Mouse (Mus musculus): ENCODE data around the gene Aloxe3. TPM values are rescaled to one million over a fixed set of nuclear protein-coding genes. Genes with fewer than 3 reads are reported as not detected.

The Aloxe3 gene
- polyA plus RNA-seq, 1 experiment from 2014 or later: 0.41 TPM

DNA sequence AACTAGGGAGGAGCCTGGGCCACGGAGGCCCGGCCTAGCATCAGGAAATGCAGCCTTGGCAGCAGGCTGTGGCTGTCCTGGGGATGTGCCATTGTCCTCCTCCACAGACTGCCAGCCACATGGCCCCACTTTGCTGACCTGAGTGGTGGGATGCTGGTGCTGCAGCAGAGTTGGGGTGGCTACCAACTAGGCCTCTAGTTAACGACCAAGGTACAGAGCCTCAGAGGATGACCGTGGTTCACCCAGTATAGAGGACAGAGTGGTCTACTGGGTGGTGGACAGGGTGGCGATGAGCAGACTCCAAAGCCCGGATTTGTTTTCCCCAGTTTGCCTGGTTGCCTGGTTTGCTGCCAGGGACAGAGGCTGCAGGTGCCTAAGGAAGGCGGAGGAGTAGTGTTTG lies 49.0 kb downstream of the Aloxe3 start:
- no peak overlapping the region for H3K4me3 ChIP-seq
- ATAC-seq (ENCODE audit: low FRiP score): no peak
- H3K9ac ChIP-seq: no peak overlapping the region
- no peaks in the 10 kb centered on the region for H3K27me3 ChIP-seq
- H3K4me1 ChIP-seq: no peaks in the 10 kb centered on the region
- H3K9me3 ChIP-seq (replicated peaks): no peaks in the 10 kb centered on the region
- no peak overlapping the region for H3K4me2 ChIP-seq (replicated peaks)
- no peak overlapping the region for H3K27ac ChIP-seq
- 85% methylated on average over 7 of the region's 7 CpGs for WGBS
- H3K36me3 ChIP-seq: no peaks in the 10 kb centered on the region

DNA sequence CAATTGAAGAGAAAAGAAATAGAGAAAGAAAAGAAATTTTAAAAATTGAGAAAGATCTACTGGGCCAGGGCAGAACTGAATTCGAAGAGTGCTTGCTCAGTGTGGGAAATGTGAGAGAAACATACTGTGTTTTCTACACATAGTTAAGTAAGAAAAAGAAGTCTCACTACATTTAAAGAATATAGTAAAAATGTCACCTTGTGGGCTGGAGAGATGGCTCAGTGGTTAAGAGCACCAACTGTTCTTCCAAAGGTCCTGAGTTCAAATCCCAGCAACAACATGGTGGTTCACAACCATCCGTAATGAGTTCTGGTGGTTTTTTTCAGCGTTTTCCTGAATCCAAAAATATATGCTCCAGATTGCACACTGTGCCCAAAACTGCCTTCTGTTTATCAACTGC lies 52.8 kb downstream of the Aloxe3 start:
- no peak overlapping the region for H3K4me3 ChIP-seq
- no peak overlapping the region for H3K4me2 ChIP-seq (replicated peaks)
- H3K36me3 ChIP-seq: no peaks in the 10 kb centered on the region
- no peaks in the 10 kb centered on the region for H3K27me3 ChIP-seq
- no peaks in the 10 kb centered on the region for H3K4me1 ChIP-seq
- no peak overlapping the region for H3K27ac ChIP-seq
- H3K9me3 ChIP-seq (replicated peaks): no peaks in the 10 kb centered on the region
- WGBS: 80% methylated on average over 3 of the region's 3 CpGs
- ATAC-seq (ENCODE audit: low FRiP score): no peak
- H3K9ac ChIP-seq: no peak overlapping the region

GRCm38 (mm10) chr11:69179512-69179911 lies 53.8 kb downstream of the Aloxe3 start:
- Histone ChIP-seq H3K9ac (no peak overlapping the region), H3K27ac (no peak overlapping the region), H3K27me3 (no peaks in the 10 kb centered on the region), H3K9me3 (replicated peaks) (no peaks in the 10 kb centered on the region), H3K36me3 (no peaks in the 10 kb centered on the region), H3K4me3 (no peak overlapping the region), H3K4me1 (no peaks in the 10 kb centered on the region), H3K4me2 (replicated peaks) (no peak overlapping the region)
- 57% methylated on average over 3 of the region's 3 CpGs for whole genome bisulfite sequencing
- ATAC-seq (ENCODE audit: low FRiP score): no peak

- 80% methylated on average over 4 of the region's 4 CpGs for WGBS
- H3K4me1 ChIP-seq: no peaks in the 10 kb centered on the region
- no peaks in the 10 kb centered on the region for H3K9me3 ChIP-seq (replicated peaks)
- no peak for ATAC-seq (ENCODE audit: low FRiP score)
- no peak overlapping the region for H3K4me3 ChIP-seq
- no peaks in the 10 kb centered on the region for H3K27me3 ChIP-seq
- H3K4me2 ChIP-seq (replicated peaks): no peak overlapping the region
- H3K9ac ChIP-seq: no peak overlapping the region
- no peak overlapping the region for H3K27ac ChIP-seq
- H3K36me3 ChIP-seq: no peaks in the 10 kb centered on the region
Observed at GRCm38 (mm10) chr11:69180120-69180519, 54.4 kb downstream of the Aloxe3 start.

- WGBS: 85% methylated on average over 5 of the region's 5 CpGs
- no peak for ATAC-seq (ENCODE audit: low FRiP score)
Observed at GRCm38 (mm10) chr11:69185031-69185430, 59.3 kb downstream of the Aloxe3 start.

DNA sequence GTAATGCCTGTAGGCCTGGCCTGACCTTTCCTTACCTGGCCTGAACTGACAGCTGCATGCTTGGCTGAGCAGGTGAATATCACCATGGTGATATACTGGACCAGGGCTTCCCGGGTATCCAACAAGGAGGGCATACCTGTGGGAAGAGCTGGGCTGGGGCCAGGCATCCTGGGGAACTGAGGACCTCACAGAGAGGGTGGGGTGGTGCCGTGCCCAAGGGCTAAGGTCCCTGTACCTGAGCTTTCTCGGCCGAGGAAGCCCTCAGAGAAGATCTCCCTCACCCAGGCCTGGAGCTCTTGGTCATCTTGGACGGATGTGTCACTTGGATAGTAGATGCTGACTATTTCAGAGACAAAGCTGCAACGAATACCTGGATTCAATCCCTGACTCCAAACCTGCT lies 60.2 kb downstream of the Aloxe3 start:
- WGBS: 87% methylated on average over 6 of the region's 6 CpGs
- no peak overlapping the region for H3K4me3 ChIP-seq
- no peaks in the 10 kb centered on the region for H3K27me3 ChIP-seq
- no peak overlapping the region for H3K27ac ChIP-seq
- no peaks in the 10 kb centered on the region for H3K36me3 ChIP-seq
- no peak overlapping the region for H3K4me2 ChIP-seq (replicated peaks)
- H3K4me1 ChIP-seq: no peaks in the 10 kb centered on the region
- no peaks in the 10 kb centered on the region for H3K9me3 ChIP-seq (replicated peaks)
- no peak overlapping the region for H3K9ac ChIP-seq
- no peak for ATAC-seq (ENCODE audit: low FRiP score)

More at GRCm38 (mm10) chr11:69185031-69185430, 59.3 kb downstream of the Aloxe3 start:
- Histone ChIP-seq H3K4me2 (replicated peaks) (no peak overlapping the region), H3K36me3 (no peaks in the 10 kb centered on the region), H3K4me3 (no peak overlapping the region), H3K9me3 (replicated peaks) (no peaks in the 10 kb centered on the region), H3K4me1 (no peaks in the 10 kb centered on the region), H3K27ac (no peak overlapping the region), H3K27me3 (no peaks in the 10 kb centered on the region), H3K9ac (no peak overlapping the region)

- Histone ChIP-seq H3K36me3 (no peaks in the 10 kb centered on the region), H3K27me3 (peaks cover 18% of the 10 kb centered on the region), H3K9me3 (replicated peaks) (no peaks in the 10 kb centered on the region), H3K4me2 (replicated peaks) (no peak overlapping the region), H3K4me1 (0 out of 2 replicates have a peak, but pooled peaks cover 6% of the 10 kb centered on the region), H3K27ac (no peak overlapping the region), H3K9ac (no peak overlapping the region), H3K4me3 (no peak overlapping the region)
- 5% methylated on average over 1 of the region's 1 CpGs for WGBS
- ATAC-seq (ENCODE audit: low FRiP score): no peak
Observed at GRCm38 (mm10) chr11:69192840-69193239, 67.1 kb downstream of the Aloxe3 start.

DNA sequence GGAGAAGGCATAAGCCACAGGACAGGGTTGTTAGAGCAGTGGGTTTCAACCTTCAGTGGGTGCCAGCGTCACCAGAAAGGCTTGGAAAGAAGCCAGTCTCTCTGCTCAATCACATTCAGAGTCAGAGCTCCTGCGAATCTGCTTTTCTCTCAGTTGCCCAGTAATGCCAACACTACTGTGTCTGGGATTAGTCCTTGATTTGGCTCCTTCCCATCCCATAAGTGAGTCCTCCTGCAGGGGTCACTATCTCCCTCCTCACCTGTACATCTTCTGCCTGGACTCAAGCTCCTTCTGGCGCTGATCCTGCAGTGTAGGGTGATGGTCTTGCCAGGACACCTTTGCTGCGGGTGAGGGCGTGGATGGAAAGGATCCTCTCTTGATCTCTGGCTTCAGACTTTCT lies 71.1 kb downstream of the Aloxe3 start:
- Histone ChIP-seq H3K9me3 (replicated peaks) (no peaks in the 10 kb centered on the region), H3K4me1 (0 out of 2 replicates have a peak, but pooled peaks cover 6% of the 10 kb centered on the region), H3K4me3 (peak overlapping the region; percentile 15; the same call in 1 of the 2 replicates), H3K4me2 (replicated peaks) (peak overlapping the region; percentile 42), H3K27me3 (peaks cover 32% of the 10 kb centered on the region), H3K36me3 (no peaks in the 10 kb centered on the region), H3K9ac (no peak overlapping the region; the same call in 1 of the 2 replicates), H3K27ac (no peak overlapping the region)
- no peak for ATAC-seq (ENCODE audit: low FRiP score)
- WGBS: 10% methylated on average over 5 of the region's 5 CpGs

GRCm38 (mm10) chr11:69197194-69197593 lies 71.5 kb downstream of the Aloxe3 start:
- Histone ChIP-seq H3K4me3 (peak overlapping the region; percentile 15), H3K27ac (no peak overlapping the region)
- ATAC-seq (ENCODE audit: low FRiP score): no peak

GRCm38 (mm10) chr11:69197743-69198142 lies 72.0 kb downstream of the Aloxe3 start, which contains the start of gene Alox8:
Gene Alox8 (minus strand): TSS chr11:69197843.
- ATAC-seq (ENCODE audit: low FRiP score): no peak
- H3K4me2 ChIP-seq (replicated peaks): peak within 1 kb of the TSS; percentile 42
- no peak within 1 kb of the TSS for H3K27ac ChIP-seq
- 0 out of 2 replicates have a peak, but pooled peaks cover 6% of the 10 kb centered on the region for H3K4me1 ChIP-seq
- peaks cover 32% of the 10 kb centered on the region for H3K27me3 ChIP-seq
- peak within 1 kb of the TSS; percentile 32; the same call in 1 of the 2 replicates for H3K9ac ChIP-seq
- no peaks in the 10 kb centered on the region for H3K9me3 ChIP-seq (replicated peaks)
- no peaks in the 10 kb centered on the region for H3K36me3 ChIP-seq
- peak within 1 kb of the TSS; percentile 15 for H3K4me3 ChIP-seq
- WGBS: 30% methylated on average over 6 of the region's 6 CpGs

More at GRCm38 (mm10) chr11:69197194-69197593, 71.5 kb downstream of the Aloxe3 start:
- Histone ChIP-seq H3K9ac (peak overlapping the region; percentile 32; the same call in 1 of the 2 replicates), H3K27me3 (peaks cover 32% of the 10 kb centered on the region), H3K9me3 (replicated peaks) (no peaks in the 10 kb centered on the region), H3K4me1 (0 out of 2 replicates have a peak, but pooled peaks cover 6% of the 10 kb centered on the region), H3K4me2 (replicated peaks) (peak overlapping the region; percentile 42), H3K36me3 (no peaks in the 10 kb centered on the region)
- WGBS: 3% methylated on average over 14 of the region's 14 CpGs

Other genes with a start within 250 kb of the Aloxe3 start
- gene Rnf222, start 237.3 kb upstream of the Aloxe3 start, polyA plus RNA-seq (2016; fragmentation: Nextera tagmentation; extraction: Ambion mirVana): 0.07 TPM in 1 of 2 replicates, not detected in the other
- 624 and 749 TPM in 2 replicates for gene Rpl26, start 224.3 kb upstream of the Aloxe3 start, polyA plus RNA-seq (2016; fragmentation: Nextera tagmentation; extraction: Ambion mirVana)
- 0.36 TPM in 1 of 2 replicates, not detected in the other for gene Odf4, start 198.8 kb upstream of the Aloxe3 start, polyA plus RNA-seq (2016; fragmentation: Nextera tagmentation; extraction: Ambion mirVana)
- 8.5 TPM in 2 replicates for gene Arhgef15, start 168.4 kb upstream of the Aloxe3 start, polyA plus RNA-seq (2016; fragmentation: Nextera tagmentation; extraction: Ambion mirVana)
- gene Slc25a35, start 157.8 kb upstream of the Aloxe3 start, polyA plus RNA-seq (2016; fragmentation: Nextera tagmentation; extraction: Ambion mirVana): 2.3 TPM in 2 replicates
- 34.4 and 38.3 TPM in 2 replicates for gene Rangrf, start 150.7 kb upstream of the Aloxe3 start, polyA plus RNA-seq (2016; fragmentation: Nextera tagmentation; extraction: Ambion mirVana)
- gene Pfas, start 117.4 kb upstream of the Aloxe3 start, polyA plus RNA-seq (2016; fragmentation: Nextera tagmentation; extraction: Ambion mirVana): 27.8 and 31.0 TPM in 2 replicates
- gene Ctc1, start 110.0 kb upstream of the Aloxe3 start, polyA plus RNA-seq (2016; fragmentation: Nextera tagmentation; extraction: Ambion mirVana): 64.8 and 66.4 TPM in 2 replicates
- 95.5 and 100 TPM in 2 replicates for gene Aurkb, start 80.2 kb upstream of the Aloxe3 start, polyA plus RNA-seq (2016; fragmentation: Nextera tagmentation; extraction: Ambion mirVana)
- gene Borcs6, start 66.2 kb upstream of the Aloxe3 start, polyA plus RNA-seq (2016; fragmentation: Nextera tagmentation; extraction: Ambion mirVana): 15.8 and 16.6 TPM in 2 replicates
- 39.4 and 45.1 TPM in 2 replicates for gene Tmem107, start 55.1 kb upstream of the Aloxe3 start, polyA plus RNA-seq (2016; fragmentation: Nextera tagmentation; extraction: Ambion mirVana)
- gene Vamp2, start 37.4 kb upstream of the Aloxe3 start, polyA plus RNA-seq (2016; fragmentation: Nextera tagmentation; extraction: Ambion mirVana): 140 and 159 TPM in 2 replicates
- gene Per1, start 30.7 kb upstream of the Aloxe3 start, polyA plus RNA-seq (2016; fragmentation: Nextera tagmentation; extraction: Ambion mirVana): 9.8 and 11.6 TPM in 2 replicates
- 0.25 and 0.49 TPM in 2 replicates for gene Hes7, start 5.5 kb upstream of the Aloxe3 start, polyA plus RNA-seq (2016; fragmentation: Nextera tagmentation; extraction: Ambion mirVana)
- gene 9130213A22Rik, start 3.3 kb upstream of the Aloxe3 start, polyA plus RNA-seq (2016; fragmentation: Nextera tagmentation; extraction: Ambion mirVana): 0.26 and 0.29 TPM in 2 replicates
- 0.12 TPM in 2 replicates for gene Alox12b, start 31.1 kb downstream of the Aloxe3 start, polyA plus RNA-seq (2016; fragmentation: Nextera tagmentation; extraction: Ambion mirVana)
- 0.06 and 0.07 TPM in 2 replicates for gene Alox8, start 71.9 kb downstream of the Aloxe3 start, polyA plus RNA-seq (2016; fragmentation: Nextera tagmentation; extraction: Ambion mirVana)
- 0.04 and 0.13 TPM in 2 replicates for gene Gucy2e, start 111.1 kb downstream of the Aloxe3 start, polyA plus RNA-seq (2016; fragmentation: Nextera tagmentation; extraction: Ambion mirVana)
- gene Cntrob, start 197.9 kb downstream of the Aloxe3 start, polyA plus RNA-seq (2016; fragmentation: Nextera tagmentation; extraction: Ambion mirVana): 30.2 and 37.0 TPM in 2 replicates
- 165 and 191 TPM in 2 replicates for gene Trappc1, start 198.1 kb downstream of the Aloxe3 start, polyA plus RNA-seq (2016; fragmentation: Nextera tagmentation; extraction: Ambion mirVana)
- 5.0 and 5.4 TPM in 2 replicates for gene Kcnab3, start 200.4 kb downstream of the Aloxe3 start, polyA plus RNA-seq (2016; fragmentation: Nextera tagmentation; extraction: Ambion mirVana)
- gene Rnf227, start 214.6 kb downstream of the Aloxe3 start, polyA plus RNA-seq (2016; fragmentation: Nextera tagmentation; extraction: Ambion mirVana): 49.0 and 54.6 TPM in 2 replicates
- gene Chd3, start 243.5 kb downstream of the Aloxe3 start, polyA plus RNA-seq (2016; fragmentation: Nextera tagmentation; extraction: Ambion mirVana): 93.4 and 97.6 TPM in 2 replicates

All from hindbrain, embryonic 12.5 days (tissue).